Mouse (Mus musculus): ENCODE measurements around the gene Zfp664. TPM values are rescaled to one million over a fixed set of nuclear protein-coding genes. Genes with fewer than 3 reads are reported as not detected.

The Zfp664 gene
- polyA plus RNA-seq, 1 experiment from 2014 or later: 10.9 TPM

DNA sequence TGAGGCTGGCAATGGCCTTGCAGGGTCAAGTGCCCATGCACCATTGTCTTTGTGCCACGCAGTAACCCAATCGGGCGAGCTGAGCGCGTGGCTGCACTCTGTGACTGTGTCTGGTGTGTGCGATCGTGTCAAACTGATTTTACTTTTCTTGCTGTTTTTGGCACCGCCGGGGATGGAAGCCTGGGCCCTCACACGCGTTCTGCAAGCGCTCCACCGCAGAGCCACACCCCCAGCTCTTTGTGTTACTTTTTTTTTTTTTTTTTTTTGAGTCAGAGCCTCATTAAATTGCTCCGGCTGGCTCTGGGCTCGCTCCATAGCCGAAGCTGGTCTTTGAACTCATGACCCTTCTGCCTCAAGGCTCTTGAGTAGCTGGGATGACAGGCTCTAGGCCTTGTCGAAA lies 88.8 kb downstream of the Zfp664 start:
- H3K36me3 ChIP-seq (ENCODE audit: control insufficient read depth, insufficient read depth): no peaks in the 10 kb centered on the region
- WGBS (ENCODE audit: insufficient replicate concordance): 73% methylated on average over 17 of the region's 17 CpGs
- no peak overlapping the region for H3K27ac ChIP-seq (ENCODE audit: low read length)
- no peak overlapping the region for H3K9ac ChIP-seq (ENCODE audit: low read depth, low read length)
- ATAC-seq (ENCODE audit: low read depth): no peak
- no peak overlapping the region for H3K4me3 ChIP-seq (ENCODE audit: low read depth, low read length)
- H3K4me2 ChIP-seq (ENCODE audit: low read depth, low read length): no peak overlapping the region
- H3K4me1 ChIP-seq (ENCODE audit: control insufficient read depth, low read depth, low read length): no peaks in the 10 kb centered on the region
- H3K9me3 ChIP-seq (replicated peaks; ENCODE audit: control insufficient read depth, low read length): no peaks in the 10 kb centered on the region
- no peaks in the 10 kb centered on the region for H3K27me3 ChIP-seq (ENCODE audit: control insufficient read depth, insufficient read depth, low read depth, low read length)

Other genes starting within 250 kb of the Zfp664 start
- 12.6 and 12.9 TPM in 2 replicates for gene Atp6v0a2, start 234.1 kb upstream of the Zfp664 start, polyA plus RNA-seq (2015; fragmentation: Nextera tagmentation; extraction: Ambion mirVana)
- 0.01 TPM in 2 replicates for gene Dnah10, start 137.6 kb upstream of the Zfp664 start, polyA plus RNA-seq (2015; fragmentation: Nextera tagmentation; extraction: Ambion mirVana)
- 0.13 and 0.26 TPM in 2 replicates for gene Ccdc92, start 267 bp upstream of the Zfp664 start, polyA plus RNA-seq (2015; fragmentation: Nextera tagmentation; extraction: Ambion mirVana)
- 0.18 and 0.21 TPM in 2 replicates for gene Rflna, start 140.5 kb downstream of the Zfp664 start, polyA plus RNA-seq (2015; fragmentation: Nextera tagmentation; extraction: Ambion mirVana)